ENCODE assay signal across 14 mouse cellular contexts in the genomic region with DNA sequence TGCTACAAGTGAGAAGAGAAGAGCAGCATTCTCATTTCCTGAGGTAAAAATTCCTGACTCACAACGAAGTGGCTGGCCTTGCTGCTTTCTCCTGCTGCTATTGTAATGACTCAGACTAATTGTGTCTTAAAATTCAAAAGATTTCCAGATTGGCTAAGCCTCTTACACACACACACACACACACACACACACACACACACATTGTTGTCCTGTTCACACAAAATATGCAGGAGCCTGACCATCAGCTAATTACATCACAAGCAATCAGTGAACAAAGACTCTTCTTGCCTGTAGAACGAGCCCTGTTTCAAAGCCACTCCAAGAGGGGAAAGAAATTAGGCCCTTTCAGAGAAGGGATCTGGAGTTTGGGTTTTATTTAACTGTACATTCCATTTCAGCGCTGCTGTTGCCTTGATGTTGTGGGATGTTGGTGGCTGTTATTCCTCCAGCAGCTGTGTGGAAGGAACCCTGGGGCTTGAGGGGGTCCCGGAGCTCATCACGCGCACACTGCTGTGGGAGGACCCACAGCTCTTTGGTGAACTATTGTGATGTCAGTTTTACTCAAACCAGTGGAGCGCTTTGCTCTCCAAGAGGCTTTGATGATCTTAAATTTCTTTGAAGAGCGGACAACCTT. TPM values are rescaled to one million over a fixed set of nuclear protein-coding genes. Genes with fewer than 3 reads are reported as not detected.
DNase-seq lines count a peak whose midpoint lies in the region; ATAC-seq lines count a peak whose summit lies in the region.
"Had no signal": no experiment of that assay in that cellular context is flagged by ENCODE, and none has a peak within 500 bp of the region (broad histone marks: within the 10 kb centered on the region; RNA-seq: fewer than 3 reads in every experiment).

No protein-coding gene starts in this region.

- H3K36me3 ChIP-seq in limb, embryonic 13.5 days = no peaks in the 10 kb centered on the region
- H3K36me3 ChIP-seq in limb, embryonic 10.5 days = no peaks in the 10 kb centered on the region
- no peaks in the 10 kb centered on the region for H3K36me3 ChIP-seq in forebrain, embryonic 14.5 days (ENCODE audit: control insufficient read depth, insufficient read depth, low read length)
- no peaks in the 10 kb centered on the region for H3K36me3 ChIP-seq in kidney, embryonic 15.5 days
- H3K36me3 ChIP-seq: limb, embryonic 12.5 days had no signal

- ATAC-seq in limb, embryonic 13.5 days (ENCODE audit: low FRiP score, low read depth) = no peak
- peak; percentile 67 for ATAC-seq in forebrain, embryonic 14.5 days
- ATAC-seq in kidney, embryonic 15.5 days (replicated peaks; ENCODE audit: low FRiP score) = no peak
- ATAC-seq: intestine, postnatal 0 days had no signal

- H3K9ac ChIP-seq in limb, embryonic 13.5 days = no peak overlapping the region
- H3K9ac ChIP-seq in forebrain, embryonic 14.5 days (ENCODE audit: low read length) = no peak overlapping the region
- no peak overlapping the region for H3K9ac ChIP-seq in kidney, embryonic 15.5 days
- H3K9ac ChIP-seq: limb, embryonic 12.5 days; lung, embryonic 14.5 days had no signal

- peak overlapping the region; percentile 22; the same call in 1 of the 2 replicates for H3K27ac ChIP-seq in limb, embryonic 13.5 days
- no peak overlapping the region for H3K27ac ChIP-seq in limb, embryonic 10.5 days
- H3K27ac ChIP-seq in forebrain, embryonic 14.5 days (ENCODE audit: low read depth, low read length) = peak overlapping the region; percentile 58
- H3K27ac ChIP-seq in kidney, embryonic 15.5 days = no peak overlapping the region
- H3K27ac ChIP-seq: limb, embryonic 12.5 days had no signal

- no peak for DNase-seq in limb, embryonic 10.5 days (ENCODE audit: low spot score)
- peak; percentile 21 for DNase-seq in embryo, embryonic 11 days
- DNase-seq in forebrain, embryonic 14.5 days (ENCODE audit: low spot score) = peak; percentile 71
- peak; percentile 77 for DNase-seq in retina, postnatal 1 day
- DNase-seq in lung, adult 18-20 months = no peak
- DNase-seq: heart, adult 18-20 months had no signal

- H3K9me3 ChIP-seq in limb, embryonic 13.5 days = no peaks in the 10 kb centered on the region
- no peaks in the 10 kb centered on the region for H3K9me3 ChIP-seq in limb, embryonic 10.5 days (replicated peaks)
- no peaks in the 10 kb centered on the region for H3K9me3 ChIP-seq in forebrain, embryonic 14.5 days (replicated peaks; ENCODE audit: control insufficient read depth, low read length)
- no peaks in the 10 kb centered on the region for H3K9me3 ChIP-seq in kidney, embryonic 15.5 days (replicated peaks)
- H3K9me3 ChIP-seq: limb, embryonic 12.5 days had no signal

- no peak overlapping the region for H3K4me2 ChIP-seq in limb, embryonic 13.5 days (replicated peaks)
- H3K4me2 ChIP-seq in forebrain, embryonic 14.5 days (ENCODE audit: low read length) = peak overlapping the region; percentile 12; the same call in 1 of the 2 replicates
- H3K4me2 ChIP-seq in kidney, embryonic 15.5 days = no peak overlapping the region
- H3K4me2 ChIP-seq: limb, embryonic 12.5 days; lung, embryonic 14.5 days had no signal

- WGBS in limb, embryonic 13.5 days = 51% methylated on average over 8 of the region's 8 CpGs
- WGBS in limb, embryonic 10.5 days = 66% methylated on average over 8 of the region's 8 CpGs
- WGBS in forebrain, embryonic 14.5 days = 2% methylated on average over 8 of the region's 8 CpGs
- 58% methylated on average over 8 of the region's 8 CpGs for WGBS in kidney, embryonic 15.5 days

- H3K4me1 ChIP-seq in limb, embryonic 13.5 days = peaks cover 11% of the 10 kb centered on the region
- H3K4me1 ChIP-seq in limb, embryonic 10.5 days = peaks cover 6% of the 10 kb centered on the region
- H3K4me1 ChIP-seq in forebrain, embryonic 14.5 days (ENCODE audit: control insufficient read depth, insufficient read depth, low read length) = peaks cover 27% of the 10 kb centered on the region
- H3K4me1 ChIP-seq in kidney, embryonic 15.5 days = 0 out of 2 replicates have a peak, but pooled peaks cover 2% of the 10 kb centered on the region

- no peak overlapping the region for H3K4me3 ChIP-seq in limb, embryonic 13.5 days
- H3K4me3 ChIP-seq in limb, embryonic 10.5 days = no peak overlapping the region
- no peak overlapping the region for H3K4me3 ChIP-seq in forebrain, embryonic 14.5 days (ENCODE audit: low read depth, low read length)
- no peak overlapping the region for H3K4me3 ChIP-seq in kidney, embryonic 15.5 days (replicated peaks)
- H3K4me3 ChIP-seq: limb, embryonic 12.5 days had no signal

- H3K27me3 ChIP-seq in limb, embryonic 13.5 days = no peaks in the 10 kb centered on the region
- H3K27me3 ChIP-seq in limb, embryonic 10.5 days (ENCODE audit: low read depth, poor library complexity, severe bottlenecking) = no peaks in the 10 kb centered on the region
- H3K27me3 ChIP-seq in forebrain, embryonic 14.5 days (replicated peaks; ENCODE audit: control insufficient read depth, insufficient read depth, low read length) = no peaks in the 10 kb centered on the region
- peaks cover 34% of the 10 kb centered on the region for H3K27me3 ChIP-seq in kidney, embryonic 15.5 days
- H3K27me3 ChIP-seq: CH12.LX; limb, embryonic 12.5 days had no signal

RNA-seq across cellular contexts. Expression of gene D1Pas1, which starts 40.8 kb away (rescaled TPM):
- polyA plus RNA-seq in limb, embryonic 13.5 days (2015; fragmentation: Nextera tagmentation; extraction: Ambion mirVana) = 0.09 and 0.11 TPM in 2 replicates
- polyA plus RNA-seq in limb, embryonic 10.5 days (2016; fragmentation: Nextera tagmentation; extraction: Ambion mirVana) = 0.09 and 0.16 TPM in 2 replicates
- polyA plus RNA-seq in forebrain, embryonic 14.5 days (2014; fragmentation: Nextera tagmentation; extraction: Ambion mirVana) = 0.05 and 0.11 TPM in 2 replicates
- 0.05 and 0.10 TPM in 2 replicates for polyA plus RNA-seq in kidney, embryonic 15.5 days (2015; fragmentation: Nextera tagmentation; extraction: Ambion mirVana)
- polyA plus RNA-seq: intestine, postnatal 0 days; large intestine, adult 2 months; lung, embryonic 14.5 days; stomach, embryonic 14.5 days had no signal

Comparison
In these comparisons a context has a peak if more than half of its experiments do, and no peak if none do; other contexts are left out.
1. H3K27ac ChIP-seq: peak in limb, embryonic 13.5 days (single experiment) and forebrain, embryonic 14.5 days (single experiment); none in limb, embryonic 10.5 days (single experiment) and kidney, embryonic 15.5 days (single experiment).
2. DNase-seq: peak in embryo, embryonic 11 days (single experiment), forebrain, embryonic 14.5 days (single experiment) and retina, postnatal 1 day (single experiment); none in limb, embryonic 10.5 days (single experiment) and lung, adult 18-20 months (0 of 2).